Mouse (Mus musculus): ENCODE data around the gene Auts2. TPM values are rescaled to one million over a fixed set of nuclear protein-coding genes. Genes with fewer than 3 reads are reported as not detected.
A peak's percentile ranks its signal among the peaks of the same experiment; 100 is the strongest.

Gene Auts2
- polyA plus RNA-seq, 1 experiment: 9.6 TPM

GRCm38 (mm10) chr5:132541371-132541931 lies 1.7 kb downstream of the Auts2 start:
- no peak for TF ChIP-seq POLR2A (IDR thresholded peaks at IDR 0.05; ENCODE audit: borderline replicate concordance, extremely low read depth, low read depth, low read length)
- no peak for TF ChIP-seq CTCF (IDR thresholded peaks at IDR 0.05; ENCODE audit: insufficient read depth, low read length)
- peak; percentile 11 for DNase-seq
- Histone ChIP-seq H3K4me1 (ENCODE audit: control insufficient read depth, insufficient read depth, low read length) (no peaks in the 10 kb centered on the region), H3K4me3 (replicated peaks; ENCODE audit: extremely low read depth, low read depth, low read length) (peak overlapping the region; percentile 54)
- under 1% methylated on average over 46 of the region's 46 CpGs for WGBS

GRCm38 (mm10) chr5:132540841-132541311 lies 2.3 kb downstream of the Auts2 start:
- no peaks in the 10 kb centered on the region for H3K4me1 ChIP-seq (ENCODE audit: control insufficient read depth, insufficient read depth, low read length)
- no peak for DNase-seq
- 21% methylated on average over 7 of the region's 7 CpGs for WGBS
- TF ChIP-seq POLR2A (IDR thresholded peaks at IDR 0.05; ENCODE audit: borderline replicate concordance, extremely low read depth, low read depth, low read length) (no peak), CTCF (IDR thresholded peaks at IDR 0.05; ENCODE audit: insufficient read depth, low read length) (no peak)
- H3K4me3 ChIP-seq (replicated peaks; ENCODE audit: extremely low read depth, low read depth, low read length): peak overlapping the region; percentile 45

GRCm38 (mm10) chr5:132537475-132537874 lies 5.7 kb downstream of the Auts2 start:
- 71% methylated on average over 4 of the region's 4 CpGs for WGBS
- DNase-seq: no peak
- Histone ChIP-seq H3K4me1 (ENCODE audit: control insufficient read depth, insufficient read depth, low read length) (no peaks in the 10 kb centered on the region), H3K4me3 (replicated peaks; ENCODE audit: extremely low read depth, low read depth, low read length) (no peak overlapping the region)
- TF ChIP-seq CTCF (IDR thresholded peaks at IDR 0.05; ENCODE audit: insufficient read depth, low read length) (no peak), POLR2A (IDR thresholded peaks at IDR 0.05; ENCODE audit: borderline replicate concordance, extremely low read depth, low read depth, low read length) (no peak)

GRCm38 (mm10) chr5:132526395-132526794 lies 16.7 kb downstream of the Auts2 start:
- WGBS: 84% methylated on average over 3 of the region's 3 CpGs
- no peak for DNase-seq
- Histone ChIP-seq H3K4me3 (replicated peaks; ENCODE audit: extremely low read depth, low read depth, low read length) (no peak overlapping the region), H3K4me1 (ENCODE audit: control insufficient read depth, insufficient read depth, low read length) (no peaks in the 10 kb centered on the region)
- no peak for TF ChIP-seq CTCF (IDR thresholded peaks at IDR 0.05; ENCODE audit: insufficient read depth, low read length)
- no peak for TF ChIP-seq POLR2A (IDR thresholded peaks at IDR 0.05; ENCODE audit: borderline replicate concordance, extremely low read depth, low read depth, low read length)

GRCm38 (mm10) chr5:132521358-132521873 lies 21.7 kb downstream of the Auts2 start:
- Histone ChIP-seq H3K4me3 (replicated peaks; ENCODE audit: extremely low read depth, low read depth, low read length) (no peak overlapping the region), H3K4me1 (ENCODE audit: control insufficient read depth, insufficient read depth, low read length) (no peaks in the 10 kb centered on the region)
- no peak for DNase-seq
- 91% methylated on average over 12 of the region's 12 CpGs for WGBS
- no peak for TF ChIP-seq CTCF (IDR thresholded peaks at IDR 0.05; ENCODE audit: insufficient read depth, low read length)
- no peak for TF ChIP-seq POLR2A (IDR thresholded peaks at IDR 0.05; ENCODE audit: borderline replicate concordance, extremely low read depth, low read depth, low read length)

- no peaks in the 10 kb centered on the region for H3K4me1 ChIP-seq (ENCODE audit: control insufficient read depth, insufficient read depth, low read length)
- no peak overlapping the region for H3K4me3 ChIP-seq (replicated peaks; ENCODE audit: extremely low read depth, low read depth, low read length)
- DNase-seq: no peak
- TF ChIP-seq CTCF (IDR thresholded peaks at IDR 0.05; ENCODE audit: insufficient read depth, low read length): no peak
- no peak for TF ChIP-seq POLR2A (IDR thresholded peaks at IDR 0.05; ENCODE audit: borderline replicate concordance, extremely low read depth, low read depth, low read length)
- 90% methylated on average over 6 of the region's 6 CpGs for WGBS
Observed at GRCm38 (mm10) chr5:132517879-132518278, 25.3 kb downstream of the Auts2 start.

GRCm38 (mm10) chr5:132514521-132514920 lies 28.6 kb downstream of the Auts2 start:
- H3K4me3 ChIP-seq (replicated peaks; ENCODE audit: extremely low read depth, low read depth, low read length): no peak overlapping the region
- 80% methylated on average over 6 of the region's 6 CpGs for WGBS
- TF ChIP-seq POLR2A (IDR thresholded peaks at IDR 0.05; ENCODE audit: borderline replicate concordance, extremely low read depth, low read depth, low read length): no peak
- TF ChIP-seq CTCF (IDR thresholded peaks at IDR 0.05; ENCODE audit: insufficient read depth, low read length): no peak

GRCm38 (mm10) chr5:132513206-132513605 lies 29.9 kb downstream of the Auts2 start:
- H3K4me1 ChIP-seq (ENCODE audit: control insufficient read depth, insufficient read depth, low read length): no peaks in the 10 kb centered on the region
- DNase-seq: no peak
- no peak overlapping the region for H3K4me3 ChIP-seq (replicated peaks; ENCODE audit: extremely low read depth, low read depth, low read length)
- 68% methylated on average over 7 of the region's 7 CpGs for WGBS
- TF ChIP-seq CTCF (IDR thresholded peaks at IDR 0.05; ENCODE audit: insufficient read depth, low read length): no peak
- TF ChIP-seq POLR2A (IDR thresholded peaks at IDR 0.05; ENCODE audit: borderline replicate concordance, extremely low read depth, low read depth, low read length): no peak

More at GRCm38 (mm10) chr5:132514521-132514920, 28.6 kb downstream of the Auts2 start:
- no peak for DNase-seq
- no peaks in the 10 kb centered on the region for H3K4me1 ChIP-seq (ENCODE audit: control insufficient read depth, insufficient read depth, low read length)

GRCm38 (mm10) chr5:132509464-132509885 lies 33.7 kb downstream of the Auts2 start:
- 48% methylated on average over 9 of the region's 9 CpGs for WGBS
- H3K4me1 ChIP-seq (ENCODE audit: control insufficient read depth, insufficient read depth, low read length): no peaks in the 10 kb centered on the region
- no peak for DNase-seq
- TF ChIP-seq CTCF (IDR thresholded peaks at IDR 0.05; ENCODE audit: insufficient read depth, low read length) (no peak), POLR2A (IDR thresholded peaks at IDR 0.05; ENCODE audit: borderline replicate concordance, extremely low read depth, low read depth, low read length) (no peak)
- H3K4me3 ChIP-seq (replicated peaks; ENCODE audit: extremely low read depth, low read depth, low read length): no peak overlapping the region

GRCm38 (mm10) chr5:132504893-132505292 lies 38.3 kb downstream of the Auts2 start:
- no peak for DNase-seq
- H3K4me1 ChIP-seq (ENCODE audit: control insufficient read depth, insufficient read depth, low read length): no peaks in the 10 kb centered on the region
- 86% methylated on average over 1 of the region's 1 CpGs for WGBS
- TF ChIP-seq POLR2A (IDR thresholded peaks at IDR 0.05; ENCODE audit: borderline replicate concordance, extremely low read depth, low read depth, low read length): no peak
- no peak overlapping the region for H3K4me3 ChIP-seq (replicated peaks; ENCODE audit: extremely low read depth, low read depth, low read length)

Data from lung, adult 2 months (tissue).